Mouse (Mus musculus) c-Kit-positive CD71-positive TER-119-negative erythroid progenitor cells, embryonic 14.5 days (primary cell): ENCODE results near the gene Lrrc28.

Experiments
- DNase-seq: peaks from one replicate; pipeline ENCODE4 v3.0.0-alpha.2; 2013; ENCODE audit warnings: low read depth

The Lrrc28 gene

GRCm38 (mm10) chr7:67486925-67487760 is 157.9 kb downstream of the Lrrc28 start:
- no peak for DNase-seq

GRCm38 (mm10) chr7:67486417-67486816 is 158.7 kb downstream of the Lrrc28 start:
- no peak for DNase-seq

- no peak for DNase-seq
These were observed 161.4 kb downstream of the Lrrc28 start for GRCm38 (mm10) chr7:67483698-67484097.

- DNase-seq = no peak
These were observed 165.3 kb downstream of the Lrrc28 start for GRCm38 (mm10) chr7:67479576-67480413.

GRCm38 (mm10) chr7:67479168-67479567 is 165.9 kb downstream of the Lrrc28 start:
- DNase-seq = no peak

GRCm38 (mm10) chr7:67477996-67478395 is 167.1 kb downstream of the Lrrc28 start:
- DNase-seq = no peak

- no peak for DNase-seq
These were observed 173.8 kb downstream of the Lrrc28 start for GRCm38 (mm10) chr7:67471295-67471694.

GRCm38 (mm10) chr7:67468802-67469408 is 176.2 kb downstream of the Lrrc28 start:
- DNase-seq = no peak

- DNase-seq = no peak
These were observed 176.9 kb downstream of the Lrrc28 start for GRCm38 (mm10) chr7:67468180-67468579.

GRCm38 (mm10) chr7:67466322-67466721 is 178.7 kb downstream of the Lrrc28 start:
- no peak for DNase-seq

GRCm38 (mm10) chr7:67464633-67465032 is 180.4 kb downstream of the Lrrc28 start:
- DNase-seq = no peak

- no peak for DNase-seq
These were observed 181.5 kb downstream of the Lrrc28 start for GRCm38 (mm10) chr7:67463565-67463964.
